Mouse (Mus musculus): ENCODE measurements around the gene Lrmda. TPM values are rescaled to one million over a fixed set of nuclear protein-coding genes. Genes with fewer than 3 reads are reported as not detected.

The Lrmda gene
- polyA plus RNA-seq, 1 experiment from 2014 or later, result 0.87 TPM

GRCm38 (mm10) chr14:23041002-23041401, 1021.5 kb downstream of the Lrmda start:
- WGBS, result 81% methylated on average over 7 of the region's 7 CpGs
- no peaks in the 10 kb centered on the region for H3K36me3 ChIP-seq
- H3K9ac ChIP-seq, result no peak overlapping the region
- no peak overlapping the region for H3K27ac ChIP-seq
- H3K4me3 ChIP-seq (replicated peaks), result no peak overlapping the region
- no peak for ATAC-seq
- H3K4me1 ChIP-seq (replicated peaks), result no peaks in the 10 kb centered on the region; the same call in 1 of the 2 replicates
- no peaks in the 10 kb centered on the region for H3K9me3 ChIP-seq
- H3K27me3 ChIP-seq (replicated peaks), result no peaks in the 10 kb centered on the region
- no peak overlapping the region for H3K4me2 ChIP-seq (replicated peaks)

- Histone ChIP-seq H3K9ac (no peak overlapping the region), H3K4me3 (replicated peaks) (no peak overlapping the region), H3K4me1 (replicated peaks) (no peaks in the 10 kb centered on the region; the same call in 1 of the 2 replicates), H3K27ac (no peak overlapping the region), H3K27me3 (replicated peaks) (no peaks in the 10 kb centered on the region), H3K9me3 (no peaks in the 10 kb centered on the region), H3K4me2 (replicated peaks) (no peak overlapping the region), H3K36me3 (no peaks in the 10 kb centered on the region)
- ATAC-seq, result no peak
- 70% methylated on average over 1 of the region's 1 CpGs for WGBS
Observed at GRCm38 (mm10) chr14:23045322-23045721, 1025.8 kb downstream of the Lrmda start.

GRCm38 (mm10) chr14:23046330-23046729, 1026.8 kb downstream of the Lrmda start:
- 22% methylated on average over 4 of the region's 4 CpGs for WGBS
- no peak overlapping the region for H3K27ac ChIP-seq
- no peaks in the 10 kb centered on the region; the same call in 1 of the 2 replicates for H3K4me1 ChIP-seq (replicated peaks)
- no peaks in the 10 kb centered on the region for H3K9me3 ChIP-seq
- H3K4me2 ChIP-seq (replicated peaks), result no peak overlapping the region
- no peak overlapping the region for H3K4me3 ChIP-seq (replicated peaks)
- no peaks in the 10 kb centered on the region for H3K36me3 ChIP-seq
- no peak overlapping the region for H3K9ac ChIP-seq
- H3K27me3 ChIP-seq (replicated peaks), result no peaks in the 10 kb centered on the region
- 0 out of 2 replicates have a peak, but pooled peaks have one; percentile 28 for ATAC-seq

- H3K9me3 ChIP-seq, result no peaks in the 10 kb centered on the region
- H3K4me1 ChIP-seq (replicated peaks), result no peaks in the 10 kb centered on the region; the same call in 1 of the 2 replicates
- ATAC-seq, result no peak
- H3K4me3 ChIP-seq (replicated peaks), result no peak overlapping the region
- no peak overlapping the region for H3K27ac ChIP-seq
- 69% methylated on average over 7 of the region's 7 CpGs for WGBS
- no peak overlapping the region for H3K9ac ChIP-seq
- no peaks in the 10 kb centered on the region for H3K27me3 ChIP-seq (replicated peaks)
- no peak overlapping the region for H3K4me2 ChIP-seq (replicated peaks)
- H3K36me3 ChIP-seq, result no peaks in the 10 kb centered on the region
Observed at GRCm38 (mm10) chr14:23051441-23051840, 1031.9 kb downstream of the Lrmda start.

GRCm38 (mm10) chr14:23052833-23053592, 1033.5 kb downstream of the Lrmda start:
- Histone ChIP-seq H3K27me3 (replicated peaks) (no peaks in the 10 kb centered on the region), H3K4me3 (replicated peaks) (no peak overlapping the region), H3K4me1 (replicated peaks) (no peaks in the 10 kb centered on the region), H3K36me3 (no peaks in the 10 kb centered on the region), H3K4me2 (replicated peaks) (no peak overlapping the region), H3K27ac (no peak overlapping the region), H3K9me3 (no peaks in the 10 kb centered on the region), H3K9ac (no peak overlapping the region)
- ATAC-seq, result no peak
- WGBS, result 59% methylated on average over 11 of the region's 11 CpGs

- H3K27ac ChIP-seq, result no peak overlapping the region
Observed at GRCm38 (mm10) chr14:23057228-23057976, 1037.9 kb downstream of the Lrmda start.

GRCm38 (mm10) chr14:23057987-23058386, 1038.5 kb downstream of the Lrmda start:
- no peaks in the 10 kb centered on the region for H3K27me3 ChIP-seq (replicated peaks)
- 67% methylated on average over 2 of the region's 2 CpGs for WGBS
- no peak overlapping the region for H3K27ac ChIP-seq
- H3K9me3 ChIP-seq, result no peaks in the 10 kb centered on the region
- no peak overlapping the region for H3K9ac ChIP-seq
- no peaks in the 10 kb centered on the region for H3K4me1 ChIP-seq (replicated peaks)
- H3K36me3 ChIP-seq, result no peaks in the 10 kb centered on the region
- no peak overlapping the region for H3K4me2 ChIP-seq (replicated peaks)
- H3K4me3 ChIP-seq (replicated peaks), result no peak overlapping the region
- no peak for ATAC-seq

More at GRCm38 (mm10) chr14:23057228-23057976, 1037.9 kb downstream of the Lrmda start:
- no peak overlapping the region for H3K4me3 ChIP-seq (replicated peaks)
- H3K4me2 ChIP-seq (replicated peaks), result no peak overlapping the region
- no peaks in the 10 kb centered on the region for H3K36me3 ChIP-seq
- H3K27me3 ChIP-seq (replicated peaks), result no peaks in the 10 kb centered on the region
- 47% methylated on average over 6 of the region's 6 CpGs for WGBS
- ATAC-seq, result no peak
- no peaks in the 10 kb centered on the region for H3K9me3 ChIP-seq
- no peak overlapping the region for H3K9ac ChIP-seq
- no peaks in the 10 kb centered on the region for H3K4me1 ChIP-seq (replicated peaks)

- Histone ChIP-seq H3K27ac (no peak overlapping the region), H3K36me3 (no peaks in the 10 kb centered on the region), H3K4me1 (replicated peaks) (0 out of 2 replicates have a peak, but pooled peaks cover 1% of the 10 kb centered on the region), H3K4me3 (replicated peaks) (no peak overlapping the region), H3K9ac (no peak overlapping the region), H3K27me3 (replicated peaks) (no peaks in the 10 kb centered on the region), H3K9me3 (no peaks in the 10 kb centered on the region), H3K4me2 (replicated peaks) (no peak overlapping the region)
- 75% methylated on average over 1 of the region's 1 CpGs for WGBS
- no peak for ATAC-seq
Observed at GRCm38 (mm10) chr14:23078719-23079118, 1059.2 kb downstream of the Lrmda start.

GRCm38 (mm10) chr14:23084241-23084773, 1064.8 kb downstream of the Lrmda start:
- H3K4me3 ChIP-seq (replicated peaks), result no peak overlapping the region
- H3K27me3 ChIP-seq (replicated peaks), result no peaks in the 10 kb centered on the region
- H3K9ac ChIP-seq, result no peak overlapping the region
- no peaks in the 10 kb centered on the region for H3K36me3 ChIP-seq
- WGBS, result 36% methylated on average over 1 of the region's 1 CpGs
- no peak overlapping the region for H3K4me2 ChIP-seq (replicated peaks)
- peak; percentile 43; the same call in 1 of the 2 replicates for ATAC-seq
- H3K4me1 ChIP-seq (replicated peaks), result 0 out of 2 replicates have a peak, but pooled peaks cover 3% of the 10 kb centered on the region
- no peaks in the 10 kb centered on the region for H3K9me3 ChIP-seq
- no peak overlapping the region for H3K27ac ChIP-seq

GRCm38 (mm10) chr14:23084797-23085196, 1065.3 kb downstream of the Lrmda start:
- Histone ChIP-seq H3K4me2 (replicated peaks) (no peak overlapping the region), H3K9ac (no peak overlapping the region), H3K9me3 (no peaks in the 10 kb centered on the region), H3K36me3 (no peaks in the 10 kb centered on the region), H3K4me1 (replicated peaks) (0 out of 2 replicates have a peak, but pooled peaks cover 3% of the 10 kb centered on the region), H3K4me3 (replicated peaks) (no peak overlapping the region), H3K27ac (no peak overlapping the region), H3K27me3 (replicated peaks) (no peaks in the 10 kb centered on the region)
- WGBS, result 45% methylated on average over 1 of the region's 1 CpGs
- ATAC-seq, result no peak

GRCm38 (mm10) chr14:23093306-23093705, 1073.8 kb downstream of the Lrmda start:
- no peak overlapping the region for H3K27ac ChIP-seq
- WGBS, result 84% methylated on average over 4 of the region's 4 CpGs
- no peaks in the 10 kb centered on the region for H3K36me3 ChIP-seq
- H3K9ac ChIP-seq, result no peak overlapping the region
- H3K4me2 ChIP-seq (replicated peaks), result no peak overlapping the region
- no peaks in the 10 kb centered on the region for H3K4me1 ChIP-seq (replicated peaks)
- H3K9me3 ChIP-seq, result no peaks in the 10 kb centered on the region
- ATAC-seq, result no peak
- no peaks in the 10 kb centered on the region for H3K27me3 ChIP-seq (replicated peaks)
- no peak overlapping the region for H3K4me3 ChIP-seq (replicated peaks)

GRCm38 (mm10) chr14:23094546-23095157, 1075.1 kb downstream of the Lrmda start:
- Histone ChIP-seq H3K4me2 (replicated peaks) (no peak overlapping the region), H3K9me3 (no peaks in the 10 kb centered on the region), H3K4me1 (replicated peaks) (no peaks in the 10 kb centered on the region), H3K36me3 (no peaks in the 10 kb centered on the region), H3K9ac (no peak overlapping the region), H3K27ac (no peak overlapping the region), H3K27me3 (replicated peaks) (no peaks in the 10 kb centered on the region), H3K4me3 (replicated peaks) (no peak overlapping the region)
- 46% methylated on average over 5 of the region's 5 CpGs for WGBS
- ATAC-seq, result no peak

Measured in intestine, embryonic 15.5 days (tissue).